Comparison of ENCODE assay signal across 8 mouse cellular contexts in genomic region chr5:115404241-115404794, GRCm38 (mm10). TPM values are rescaled to one million over a fixed set of nuclear protein-coding genes. Genes with fewer than 3 reads are reported as not detected.
A peak's percentile ranks its signal among the peaks of the same experiment; 100 is the strongest.
DNase-seq lines count a peak whose midpoint lies in the region; ATAC-seq and TF ChIP-seq lines count a peak whose summit lies in the region.

No protein-coding gene starts in this region.

- no peak for TF ChIP-seq EP300 in stomach, postnatal 0 days (optimal IDR thresholded peaks at IDR 0.05)

- H3K9me3 ChIP-seq in intestine, embryonic 14.5 days (ENCODE audit: control insufficient read depth, low read length) = no peaks in the 10 kb centered on the region
- H3K9me3 ChIP-seq in stomach, postnatal 0 days (ENCODE audit: control insufficient read depth, low read length) = no peaks in the 10 kb centered on the region

- H3K4me2 ChIP-seq in intestine, embryonic 14.5 days (ENCODE audit: low read length) = peak overlapping the region; percentile 48
- H3K4me2 ChIP-seq in stomach, postnatal 0 days (replicated peaks; ENCODE audit: low read depth) = peak overlapping the region; percentile 41

- no peaks in the 10 kb centered on the region for H3K36me3 ChIP-seq in intestine, embryonic 14.5 days (ENCODE audit: control insufficient read depth, insufficient read depth, low read length)
- no peaks in the 10 kb centered on the region for H3K36me3 ChIP-seq in stomach, postnatal 0 days (ENCODE audit: control insufficient read depth, insufficient read depth, low read length)

- 0 out of 2 replicates have a peak overlapping the region, but pooled peaks have one; percentile 27 for H3K27ac ChIP-seq in intestine, embryonic 14.5 days (ENCODE audit: low read depth)
- 0 out of 2 replicates have a peak overlapping the region, but pooled peaks have one; percentile 13 for H3K27ac ChIP-seq in stomach, postnatal 0 days (replicated peaks)

- 5% methylated on average over 17 of the region's 18 CpGs for WGBS in intestine, embryonic 14.5 days
- WGBS in stomach, postnatal 0 days = 5% methylated on average over 18 of the region's 18 CpGs

- H3K27me3 ChIP-seq in intestine, embryonic 14.5 days (replicated peaks; ENCODE audit: control insufficient read depth, insufficient read depth, low read length) = no peaks in the 10 kb centered on the region
- H3K27me3 ChIP-seq in stomach, postnatal 0 days (ENCODE audit: control insufficient read depth, insufficient read depth, low read length) = no peaks in the 10 kb centered on the region

- no peak for TF ChIP-seq CTCF in stomach, postnatal 0 days (IDR thresholded peaks at IDR 0.05; ENCODE audit: low read depth)

- H3K4me1 ChIP-seq in intestine, embryonic 14.5 days (replicated peaks; ENCODE audit: control insufficient read depth, insufficient read depth, low read length) = peaks cover 5% of the 10 kb centered on the region; the same call in 1 of the 2 replicates
- peaks cover 2% of the 10 kb centered on the region; the same call in 1 of the 2 replicates for H3K4me1 ChIP-seq in stomach, postnatal 0 days (replicated peaks; ENCODE audit: control insufficient read depth, insufficient read depth)

- no peak for ATAC-seq in intestine, embryonic 14.5 days (replicated peaks; ENCODE audit: low FRiP score, low TSS enrichment, low read depth)
- ATAC-seq in stomach, postnatal 0 days (ENCODE audit: low FRiP score, low TSS enrichment) = peak; percentile 38
- ATAC-seq in activated CD4-positive, CD25-positive, alpha-beta regulatory T cell, adult 4 months = no peak

- peak; percentile 26 for DNase-seq in adrenal gland, postnatal 10 days
- DNase-seq in adrenal gland, adult 8-10 months = no peak
- peak; percentile 10 to 22 for DNase-seq in right cerebral cortex, adult 2 months (ENCODE audit: low spot score in 2 of 2)
- DNase-seq in right cerebral cortex, postnatal 14 days = no peak
- DNase-seq in intestine, embryonic 14.5 days (ENCODE audit: low spot score) = peak; percentile 69
- DNase-seq in lung, postnatal 25 days (ENCODE audit: low spot score) = peak; percentile 3
- DNase-seq in stomach, postnatal 0 days (ENCODE audit: low spot score) = peak; percentile 43

- H3K4me3 ChIP-seq in intestine, embryonic 14.5 days (ENCODE audit: low read depth, low read length) = peak overlapping the region; percentile 13; the same call in 1 of the 2 replicates
- H3K4me3 ChIP-seq in stomach, postnatal 0 days (ENCODE audit: low read depth, low read length) = peak overlapping the region; percentile 17

- 0 out of 2 replicates have a peak overlapping the region, but pooled peaks have one; percentile 34 for H3K9ac ChIP-seq in intestine, embryonic 14.5 days (ENCODE audit: low read length)
- peak overlapping the region; percentile 1; the same call in 1 of the 2 replicates for H3K9ac ChIP-seq in stomach, postnatal 0 days (ENCODE audit: low read length)

RNA-seq across cellular contexts. Expression of gene Msi1, which starts 25.1 kb away (rescaled TPM):
- 10 to 100 TPM; 15.9 to 16.2 TPM for total RNA-seq in adrenal gland, postnatal 10 days (2021)
- total RNA-seq in adrenal gland, adult 8-10 months (2022) = 10 to 100 TPM; 17.5 to 27.3 (median 21.7) TPM
- polyA plus RNA-seq in intestine, embryonic 14.5 days (2014; fragmentation: Nextera tagmentation; extraction: Ambion mirVana) = 16.0 and 16.5 TPM in 2 replicates
- polyA plus RNA-seq in stomach, postnatal 0 days (2015; fragmentation: Nextera tagmentation; extraction: Ambion mirVana) = 3.2 and 3.6 TPM in 2 replicates
- polyA plus RNA-seq in activated CD4-positive, CD25-positive, alpha-beta regulatory T cell, adult 4 months (2017; shearing (Covaris generic)) = not detected

RNA-seq across cellular contexts. Expression of gene Cox6a1, which starts 55.5 kb away (rescaled TPM):
- total RNA-seq in adrenal gland, postnatal 10 days (2021) = 1,000 to 10,000 TPM; 1,718 to 1,856 TPM
- 1,000 to 10,000 TPM in 2 of 4 experiments, 100 to 1,000 TPM in 2; 703 to 1,239 (median 893) TPM for total RNA-seq in adrenal gland, adult 8-10 months (2022)
- 1,031 and 1,178 TPM in 2 replicates for polyA plus RNA-seq in intestine, embryonic 14.5 days (2014; fragmentation: Nextera tagmentation; extraction: Ambion mirVana)
- 1,431 and 1,574 TPM in 2 replicates for polyA plus RNA-seq in stomach, postnatal 0 days (2015; fragmentation: Nextera tagmentation; extraction: Ambion mirVana)
- polyA plus RNA-seq in activated CD4-positive, CD25-positive, alpha-beta regulatory T cell, adult 4 months (2017; shearing (Covaris generic)) = 100 to 1,000 TPM; 589 to 624 TPM

Comparison
In these comparisons a context has a peak if more than half of its experiments do, and no peak if none do; other contexts are left out.
1. DNase-seq: peak in adrenal gland, postnatal 10 days (single experiment), right cerebral cortex, adult 2 months (2 of 2), intestine, embryonic 14.5 days (single experiment), lung, postnatal 25 days (single experiment) and stomach, postnatal 0 days (single experiment); none in adrenal gland, adult 8-10 months (single experiment) and right cerebral cortex, postnatal 14 days (single experiment).